Mouse (Mus musculus): Measurements from ENCODE around the gene Rptor.
"Not testable (repeated sequence)": the region's sequence is repeated elsewhere in the genome, so short reads cannot be mapped to it uniquely, and the experiment has no call there.

Gene Rptor

DNA sequence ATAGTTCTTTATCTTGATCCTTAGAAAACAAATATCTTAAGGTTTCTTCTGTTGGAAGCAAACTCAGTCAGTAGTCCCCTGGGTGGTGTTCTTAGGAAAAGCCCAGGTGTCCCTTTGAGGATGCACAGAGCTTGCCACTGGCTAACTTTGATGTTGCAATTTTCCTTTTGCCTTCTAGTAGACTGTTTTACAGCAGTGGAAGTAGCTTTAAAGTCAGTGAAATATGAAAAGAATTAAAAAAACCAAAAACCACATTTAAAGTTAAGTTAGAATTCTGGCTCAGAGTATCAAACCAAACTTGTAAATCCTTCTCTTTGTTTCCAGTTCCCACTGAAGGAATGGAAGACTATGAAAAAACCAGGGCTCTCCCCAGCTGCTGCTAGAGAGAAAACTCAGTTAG, 47.8 kb downstream of the Rptor start:
- no peak for DNase-seq (ENCODE audit: low spot score in 2 of 2)

DNA sequence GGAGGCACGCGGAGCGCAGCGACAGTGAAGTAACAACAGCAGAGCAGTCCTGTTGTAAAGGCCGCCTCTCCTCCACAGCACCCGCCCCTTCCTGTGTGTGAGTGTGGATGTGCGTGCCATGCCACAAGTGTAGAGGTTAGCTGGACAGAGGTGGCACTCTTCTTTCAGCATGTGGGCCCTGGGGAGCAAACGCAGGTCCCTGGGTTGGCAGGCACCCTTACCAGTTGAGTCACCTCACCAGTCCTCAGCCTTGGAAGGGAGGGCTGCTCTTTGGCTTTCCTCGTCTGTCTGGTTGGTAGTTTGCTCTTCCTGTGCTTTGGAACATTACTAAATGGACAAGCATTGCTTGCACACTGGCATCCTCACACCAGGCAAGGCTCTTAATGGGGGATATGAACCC, 50.6 kb downstream of the Rptor start:
- no peak for DNase-seq (ENCODE audit: low spot score in 2 of 2)

DNA sequence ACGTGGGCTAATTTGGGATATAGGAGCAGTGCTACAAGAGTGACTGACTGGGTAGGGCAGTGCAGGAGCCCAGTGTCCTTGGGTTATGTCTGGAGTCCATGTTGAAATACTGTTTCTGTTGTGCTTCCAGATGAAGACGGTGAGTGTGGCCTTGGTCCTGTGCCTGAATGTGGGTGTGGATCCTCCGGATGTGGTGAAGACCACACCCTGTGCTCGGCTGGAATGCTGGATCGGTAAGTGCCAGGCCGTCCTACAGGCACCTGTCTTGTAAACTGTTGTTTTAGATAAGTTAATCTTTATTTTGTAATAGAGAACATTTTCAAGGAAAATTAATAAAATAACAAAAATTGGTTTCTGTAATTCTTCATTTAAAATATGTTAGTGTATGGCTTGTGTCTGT, 54.8 kb downstream of the Rptor start:
- DNase-seq (ENCODE audit: low spot score in 2 of 2), result no peak

DNA sequence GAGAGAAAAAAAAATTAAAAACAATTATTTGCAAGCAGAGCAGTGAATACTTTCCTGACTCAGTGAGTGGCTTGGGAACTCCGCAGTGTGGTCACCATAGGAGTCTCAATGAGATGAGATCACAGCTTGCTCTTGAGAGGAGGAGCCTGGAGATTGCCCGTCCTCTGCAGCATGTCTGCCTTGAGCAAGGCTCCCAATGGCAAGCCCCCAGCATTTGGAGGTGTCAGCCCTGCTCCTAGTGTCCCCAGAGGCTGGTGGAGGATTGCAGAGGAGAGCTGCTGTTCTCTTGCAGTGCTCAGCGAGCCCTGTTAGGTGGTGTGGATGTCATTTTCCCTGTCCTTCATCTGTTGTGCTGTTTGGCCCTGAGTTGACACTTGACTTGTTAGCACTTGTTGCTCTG, 56.6 kb downstream of the Rptor start:
- DNase-seq (ENCODE audit: low spot score in 2 of 2), result no peak

DNA sequence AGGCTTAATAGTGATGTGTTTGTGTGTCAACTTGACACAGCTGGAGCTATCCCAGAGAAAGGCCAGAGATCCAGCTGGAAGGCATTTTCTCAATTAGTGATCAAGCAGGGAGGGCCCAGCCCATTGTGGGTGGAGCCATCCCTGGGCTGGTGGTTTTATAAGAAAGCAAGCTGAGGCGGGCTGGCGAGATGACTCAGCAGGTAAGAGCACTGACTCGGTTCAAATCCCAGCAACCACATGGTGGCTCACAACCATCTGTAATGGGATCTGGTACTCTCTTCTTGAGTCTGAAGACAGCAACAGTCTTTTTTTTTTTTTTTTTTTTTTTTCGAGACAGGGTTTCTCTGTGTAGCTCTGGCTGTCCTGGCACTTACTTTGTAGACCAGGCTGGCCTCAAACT, 58.8 kb downstream of the Rptor start:
- not testable (repeated sequence) for DNase-seq (ENCODE audit: low spot score in 2 of 2)

DNA sequence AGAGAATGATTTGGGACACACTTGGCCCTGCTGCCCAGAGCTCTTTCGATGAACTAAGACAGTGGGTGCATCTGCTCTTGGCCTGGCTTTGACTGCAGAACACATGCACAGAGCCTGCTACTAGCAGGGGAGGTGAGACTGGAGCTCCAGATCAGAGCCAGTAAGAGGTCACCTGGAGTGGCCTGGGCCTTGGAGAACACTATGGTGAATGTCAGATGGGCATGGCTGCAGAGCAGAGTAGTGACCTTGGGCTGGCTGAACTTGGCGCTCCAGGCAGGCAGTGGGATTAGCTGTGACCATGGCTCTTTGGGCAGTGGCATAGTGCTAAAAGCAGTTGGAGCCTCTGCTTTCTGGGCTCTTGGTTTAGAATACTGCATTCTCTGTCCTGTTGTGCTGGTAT, 61.2 kb downstream of the Rptor start:
- DNase-seq (ENCODE audit: low spot score in 2 of 2), result no peak

DNA sequence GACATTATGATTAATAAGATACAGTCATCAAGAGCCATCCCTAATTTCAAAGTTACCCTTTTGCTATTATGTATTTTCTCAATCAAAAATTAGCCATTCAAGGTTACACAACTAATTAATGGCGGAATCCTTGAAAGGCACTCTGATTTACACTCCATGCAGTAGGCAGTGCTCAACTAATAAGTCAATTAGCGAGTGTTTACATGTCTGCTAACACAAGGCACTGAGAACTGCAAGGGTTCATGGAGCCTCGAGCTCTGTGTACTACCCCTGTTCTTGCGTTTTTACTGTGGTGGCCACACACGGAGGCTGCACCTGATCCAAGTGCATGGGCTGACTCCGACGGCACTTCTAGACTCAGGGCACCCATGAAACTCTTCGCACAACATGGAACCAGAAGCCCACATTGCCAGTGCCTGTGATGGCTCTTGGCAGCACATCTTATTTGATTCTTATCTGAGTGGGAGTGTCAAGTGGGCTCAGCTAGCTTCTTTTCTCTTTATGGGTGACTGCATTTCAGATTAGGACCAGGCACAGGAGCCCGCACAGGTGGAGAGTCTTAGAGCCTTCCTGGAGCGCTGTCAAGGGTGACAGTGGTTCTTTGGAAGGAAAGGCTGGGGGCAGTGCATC, 62.1 kb downstream of the Rptor start:
- no peak for DNase-seq (ENCODE audit: low spot score in 2 of 2)

DNA sequence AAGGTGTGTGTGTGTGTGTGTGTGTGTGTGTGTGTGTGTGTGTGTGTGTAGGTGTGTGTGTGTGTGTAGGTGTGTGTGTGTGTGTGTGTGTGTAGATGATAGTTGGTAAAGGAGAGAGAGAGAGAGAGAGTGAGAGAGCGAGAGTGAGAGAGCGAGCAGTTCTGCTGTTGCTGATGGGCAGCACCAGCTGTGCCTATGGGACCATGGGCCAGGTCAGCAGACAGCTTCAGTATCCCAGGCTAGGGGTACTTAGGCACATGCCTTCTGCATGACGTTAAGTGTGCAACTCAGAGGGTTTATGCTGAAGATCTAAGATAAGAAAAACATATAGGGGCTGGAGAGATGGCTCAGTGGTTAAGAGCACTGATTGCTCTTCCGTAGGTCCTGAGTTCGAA, 62.6 kb downstream of the Rptor start:
- no peak for DNase-seq (ENCODE audit: low spot score in 2 of 2)

DNA sequence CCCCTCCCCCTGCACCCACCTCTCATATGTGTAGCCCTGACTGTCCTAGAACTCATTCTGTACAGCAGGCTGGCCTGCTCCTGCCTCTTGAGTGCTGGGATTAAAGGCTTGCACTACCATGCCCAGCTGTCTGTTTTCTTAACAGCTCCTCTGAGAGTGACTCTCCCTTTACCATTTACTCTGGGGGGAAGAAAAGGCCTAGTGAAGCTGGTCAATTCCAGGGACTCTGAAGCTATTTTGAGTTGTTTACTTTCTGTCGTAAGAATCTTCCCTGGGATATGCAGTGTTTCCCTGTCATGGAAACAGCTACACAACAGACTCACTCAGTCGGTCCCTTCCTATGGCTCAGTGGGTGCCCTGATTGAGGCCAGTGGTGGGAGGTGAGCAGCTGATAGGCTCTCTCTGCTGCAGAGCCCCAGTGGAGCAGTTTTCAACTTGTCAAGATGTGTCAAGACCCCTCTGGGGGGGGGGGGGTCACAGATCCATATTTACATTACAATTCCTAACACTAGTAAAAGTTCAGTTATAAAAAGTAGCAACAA, 63.9 kb downstream of the Rptor start:
- no peak for DNase-seq (ENCODE audit: low spot score in 2 of 2)

DNA sequence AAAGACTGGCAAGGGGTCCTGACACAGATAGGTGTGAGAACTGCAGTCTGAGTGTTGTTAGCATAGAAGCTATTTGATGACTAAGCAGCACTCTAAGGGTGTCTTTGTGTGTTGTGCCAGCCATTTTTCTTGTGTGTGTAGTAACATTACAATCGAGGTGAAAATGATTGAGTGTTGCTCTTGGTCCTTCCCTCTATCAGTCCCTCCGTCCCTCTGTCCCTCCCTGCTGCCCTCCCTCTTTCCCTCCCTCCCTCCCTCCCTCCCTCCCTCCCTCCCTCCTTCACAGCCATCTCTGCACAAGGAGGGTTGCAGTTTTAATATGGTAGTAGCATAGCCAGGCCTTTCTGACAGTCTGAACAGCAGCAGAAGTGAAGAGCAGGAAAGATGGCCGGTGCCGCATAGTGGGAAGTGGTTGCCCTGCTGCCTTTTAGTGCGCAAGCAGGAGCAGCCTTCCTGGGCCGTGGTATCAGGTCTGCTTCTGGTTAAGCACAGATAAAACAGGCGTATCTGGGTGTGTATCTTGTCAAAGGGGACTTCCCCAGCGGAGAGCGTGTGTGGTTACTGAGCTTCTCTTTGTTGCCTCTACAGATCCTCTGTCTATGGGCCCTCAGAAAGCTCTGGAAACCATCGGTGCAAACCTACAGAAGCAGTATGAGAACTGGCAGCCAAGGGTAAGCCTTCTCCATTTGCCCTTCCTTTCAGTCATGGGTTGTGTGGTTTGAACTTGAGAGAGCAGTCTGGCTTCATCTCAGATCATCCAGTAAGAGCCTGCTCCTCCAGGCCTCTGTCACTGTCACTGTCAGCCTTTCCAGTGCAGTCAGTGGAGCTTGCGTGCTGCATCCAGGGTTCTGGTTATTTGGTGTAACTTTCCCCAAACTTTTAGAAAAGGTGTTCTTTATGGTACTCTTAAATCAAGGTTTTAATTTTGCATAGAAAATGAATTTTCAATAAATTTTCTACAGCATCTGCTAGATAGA, 68.3 kb downstream of the Rptor start:
- DNase-seq (ENCODE audit: low spot score in 2 of 2), result peak; percentile 15 to 57

DNA sequence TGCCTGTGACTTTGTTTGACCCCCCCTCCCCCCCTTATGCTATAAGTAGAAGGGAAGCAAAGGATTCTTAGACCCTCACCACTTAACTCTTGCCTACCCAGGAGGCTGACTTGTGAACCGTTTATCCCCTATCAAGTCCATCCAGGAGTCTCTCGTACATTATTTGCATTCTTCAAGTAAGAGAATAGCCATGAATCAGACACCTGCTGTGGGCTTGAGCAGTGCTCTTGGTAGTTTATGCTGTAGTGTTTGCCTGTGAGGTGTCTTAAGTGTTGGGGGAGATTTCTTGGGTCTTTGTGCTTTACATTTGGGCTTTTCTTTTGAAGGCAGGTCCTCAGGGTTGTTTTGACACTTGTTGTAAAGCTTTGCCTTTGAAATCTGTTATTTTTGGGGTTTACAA, 69.3 kb downstream of the Rptor start:
- DNase-seq (ENCODE audit: low spot score in 2 of 2), result no peak

DNA sequence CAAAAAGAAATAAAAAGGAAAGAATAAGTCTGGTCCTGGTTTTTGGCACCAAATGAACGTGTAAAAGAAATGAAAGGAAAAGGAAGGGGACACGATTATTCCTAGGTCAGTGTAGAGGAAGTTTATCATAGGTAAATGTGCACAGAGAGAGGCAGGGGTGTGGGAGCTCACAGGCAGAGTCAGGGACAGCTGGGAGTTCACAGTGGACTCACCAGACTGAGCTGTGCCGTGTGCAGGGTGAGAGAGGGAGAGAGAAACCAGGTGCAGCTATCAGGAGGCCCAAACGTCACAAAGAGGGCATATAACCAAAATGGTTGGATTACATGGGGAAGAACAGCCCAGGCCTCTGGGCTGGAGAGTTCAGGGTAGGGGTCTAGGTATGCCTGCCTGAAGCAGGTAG, 70.1 kb downstream of the Rptor start:
- no peak for DNase-seq (ENCODE audit: low spot score in 2 of 2)

DNA sequence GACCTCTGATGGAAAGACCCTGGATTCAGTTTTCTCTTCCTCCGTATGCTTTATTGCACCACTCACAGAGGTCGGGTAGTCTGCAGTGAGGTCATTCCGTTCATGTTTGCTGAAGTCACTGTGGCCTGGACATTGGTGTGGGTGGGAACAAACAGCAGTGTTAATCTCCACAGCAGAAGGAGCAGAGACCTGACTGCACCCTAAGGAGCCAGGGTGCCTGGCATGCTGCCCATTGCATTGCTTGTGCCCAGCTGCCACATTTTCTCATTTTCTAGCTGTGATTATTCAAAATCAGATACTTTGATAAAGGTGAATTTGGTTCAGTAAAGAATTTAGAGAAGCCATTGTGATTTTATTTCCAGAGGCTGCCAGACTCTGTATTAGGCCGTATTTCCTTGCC, 72.1 kb downstream of the Rptor start:
- no peak for DNase-seq (ENCODE audit: low spot score in 2 of 2)

DNA sequence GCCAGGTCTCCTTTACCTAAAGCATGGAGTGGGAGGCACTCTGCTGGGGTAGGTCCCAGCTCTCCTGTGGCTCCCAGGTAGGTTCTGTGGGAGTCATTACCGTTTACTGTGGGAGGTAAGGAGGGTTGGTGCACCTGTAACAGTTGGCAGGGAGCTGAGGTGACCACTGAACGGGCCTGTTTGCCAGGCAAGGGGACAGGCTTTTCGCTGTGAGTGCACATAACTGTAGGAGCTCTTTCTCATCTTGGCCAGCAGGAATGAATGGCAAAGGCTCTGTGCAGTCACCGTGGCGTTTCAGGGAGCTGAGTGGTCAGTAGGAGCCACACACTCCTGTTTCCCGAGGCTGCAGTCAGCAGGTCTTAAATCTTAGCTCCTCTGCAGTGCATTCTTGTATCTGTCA, 72.8 kb downstream of the Rptor start:
- no peak for DNase-seq (ENCODE audit: low spot score in 2 of 2)

DNA sequence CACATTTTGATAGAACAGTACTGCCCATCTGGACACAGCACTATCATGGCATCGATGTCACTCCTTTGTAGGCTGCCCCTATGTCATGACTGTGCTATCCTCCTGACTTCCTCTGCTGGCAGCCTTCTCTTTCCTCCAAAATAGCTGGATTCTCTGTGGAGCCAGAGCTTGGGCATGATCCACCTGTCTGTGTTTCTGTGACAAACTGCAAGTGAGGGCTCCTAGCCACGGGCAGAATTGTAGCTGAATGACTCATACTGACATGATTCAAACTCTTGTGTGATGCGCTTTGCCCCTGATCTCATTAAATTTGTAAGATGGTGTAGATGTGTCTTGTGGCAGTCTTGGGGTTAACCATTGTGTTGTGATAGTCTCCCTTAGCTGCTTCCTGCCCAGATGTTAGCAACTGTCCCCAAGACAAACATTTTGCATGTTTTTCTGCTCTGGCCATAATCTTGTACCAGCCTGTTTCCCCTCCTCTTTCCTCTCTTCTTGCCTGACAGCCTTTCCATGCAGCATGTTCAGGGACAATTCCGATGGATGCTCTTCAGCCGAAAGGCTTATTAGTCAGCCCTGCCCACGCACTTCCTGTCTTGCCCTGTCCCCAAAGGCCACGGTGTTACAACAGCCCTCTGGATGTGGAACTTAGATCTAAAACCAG, 74.2 kb downstream of the Rptor start:
- DNase-seq (ENCODE audit: low spot score in 2 of 2), result no peak

DNA sequence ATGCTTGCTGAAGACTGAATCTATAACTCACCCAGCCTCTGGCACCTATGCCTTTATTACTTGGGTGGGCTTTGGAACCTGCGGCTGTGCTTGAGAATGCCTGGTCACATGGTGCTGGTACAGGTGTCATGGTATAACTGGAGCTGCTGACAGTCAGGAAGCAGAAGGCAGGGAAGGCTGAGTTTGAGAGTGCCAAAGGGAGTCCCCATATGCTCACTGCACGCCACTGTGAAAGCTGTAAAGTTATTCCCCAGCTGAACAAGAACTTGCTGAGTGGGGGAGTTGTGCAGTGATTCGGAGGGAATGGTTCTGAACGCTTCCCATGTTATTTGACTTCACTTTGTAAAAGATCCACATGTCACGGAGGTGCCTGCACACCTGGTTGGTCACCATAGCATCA, 75.7 kb downstream of the Rptor start:
- no peak for DNase-seq (ENCODE audit: low spot score in 2 of 2)

DNA sequence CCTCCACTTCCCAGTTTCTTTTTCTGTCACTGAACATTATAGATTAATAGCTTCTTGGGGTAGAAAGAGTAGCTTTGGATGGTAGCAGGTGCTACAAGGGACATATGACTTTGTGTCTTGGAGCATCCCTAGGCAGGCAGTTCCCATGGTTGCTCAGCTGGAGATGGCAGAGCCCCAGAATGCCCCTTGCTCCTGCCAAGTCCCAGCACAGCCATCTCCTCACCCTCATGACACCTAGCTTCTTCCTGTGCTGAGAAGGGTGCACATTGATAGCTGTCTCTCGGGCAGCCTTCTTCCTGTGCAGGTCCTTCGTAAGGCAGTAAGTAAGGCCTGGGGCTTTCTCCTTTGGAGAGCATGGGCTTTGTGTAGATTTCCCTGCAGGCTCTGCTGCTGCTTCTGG, 78.0 kb downstream of the Rptor start:
- no peak for DNase-seq (ENCODE audit: low spot score in 2 of 2)

DNA sequence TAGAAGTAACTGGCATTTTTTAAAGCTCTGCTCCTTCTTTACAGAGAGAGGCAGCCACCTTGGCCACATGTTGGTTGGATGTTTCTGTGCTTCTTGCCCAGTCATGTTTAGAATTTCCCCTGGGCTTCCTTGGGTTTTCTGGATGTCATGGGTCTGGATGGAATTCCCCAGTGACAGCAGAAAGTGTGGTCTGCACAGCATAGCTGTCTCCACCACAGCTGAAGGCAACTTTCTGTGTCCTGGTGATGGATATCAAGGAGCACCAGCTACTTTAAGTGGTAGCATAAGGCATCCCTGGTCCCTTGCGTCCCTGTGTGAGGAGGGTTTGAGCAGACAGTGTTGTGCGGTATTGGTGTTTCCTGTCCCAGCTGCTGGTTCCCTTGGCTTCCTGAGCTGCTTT, 79.6 kb downstream of the Rptor start:
- no peak for DNase-seq (ENCODE audit: low spot score in 2 of 2)

DNA sequence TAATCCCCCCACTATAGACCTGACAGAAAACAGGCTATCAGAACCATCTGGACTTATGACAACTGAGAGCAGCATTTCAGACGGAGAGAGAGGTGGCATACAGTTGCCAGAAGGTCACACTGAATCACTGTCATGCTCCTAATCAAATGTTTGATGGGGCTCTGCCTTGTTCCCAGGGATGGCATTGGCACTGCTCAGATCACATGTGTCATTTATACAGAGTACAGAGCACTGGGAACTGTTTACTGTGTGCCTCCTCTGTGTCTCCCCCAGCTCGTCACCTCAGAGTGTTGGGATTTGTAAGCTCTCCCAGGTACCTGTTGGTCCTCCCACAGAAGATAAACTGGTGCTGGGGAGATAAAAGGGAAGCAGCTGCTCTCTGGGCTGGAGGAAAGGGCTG, 81.1 kb downstream of the Rptor start:
- no peak for DNase-seq (ENCODE audit: low spot score in 2 of 2)

DNA sequence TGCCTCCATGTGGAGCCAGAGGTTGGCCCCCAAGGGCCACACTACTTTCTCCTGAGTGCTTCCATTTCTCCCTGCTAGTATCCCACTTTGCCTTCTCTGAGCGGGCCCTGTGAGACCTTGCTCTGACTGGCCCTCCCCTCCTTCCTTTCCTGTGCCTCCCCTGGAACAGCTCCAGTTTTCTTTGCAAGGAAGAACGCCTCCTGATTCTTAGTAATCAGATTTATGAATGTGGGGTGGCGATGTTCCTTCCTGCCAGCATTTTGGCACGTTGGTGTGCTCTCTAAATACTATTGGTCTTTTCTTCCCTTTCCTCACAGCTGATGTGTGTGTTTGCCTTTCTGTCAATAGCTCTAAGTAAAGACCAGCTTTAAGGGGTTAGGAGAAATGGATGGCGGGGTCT, 82.8 kb downstream of the Rptor start:
- DNase-seq (ENCODE audit: low spot score in 2 of 2), result no peak

DNA sequence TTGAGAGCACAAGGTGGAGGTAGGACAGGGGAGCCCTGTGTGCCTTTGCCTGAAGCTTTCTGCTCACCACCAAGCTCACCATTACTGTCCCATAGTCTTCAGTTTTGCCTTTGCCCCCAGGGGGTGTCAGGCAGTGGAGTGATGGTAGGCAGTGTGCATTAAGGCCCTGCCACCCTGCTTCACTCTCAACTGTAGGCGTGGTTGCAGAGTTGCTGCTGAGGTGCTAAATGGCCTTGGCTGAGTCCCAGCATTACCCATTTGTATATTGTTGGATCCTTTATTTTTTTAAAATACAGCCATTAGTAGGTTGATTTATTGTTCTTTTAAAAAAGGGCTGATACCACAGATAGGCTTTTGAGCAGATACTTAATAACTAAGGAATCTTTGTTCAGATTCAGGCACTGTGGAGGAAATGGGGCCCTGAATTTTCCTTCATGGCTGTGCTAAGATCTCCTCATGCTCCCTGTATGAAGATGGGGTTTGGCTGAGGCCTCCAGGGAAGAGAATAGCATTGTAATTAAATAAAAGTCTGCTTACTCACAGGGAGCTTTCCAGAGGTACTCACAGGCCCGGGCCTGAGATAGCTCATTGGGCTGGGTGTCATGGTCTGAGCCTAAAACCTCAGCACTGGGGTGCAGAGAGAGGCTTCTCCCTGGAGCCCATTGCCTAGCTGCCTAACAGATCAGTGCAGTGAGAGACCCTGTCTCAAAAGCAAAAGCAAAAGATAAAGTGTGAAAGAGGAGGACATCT, 83.4 kb downstream of the Rptor start:
- DNase-seq (ENCODE audit: low spot score in 2 of 2), result no peak

DNA sequence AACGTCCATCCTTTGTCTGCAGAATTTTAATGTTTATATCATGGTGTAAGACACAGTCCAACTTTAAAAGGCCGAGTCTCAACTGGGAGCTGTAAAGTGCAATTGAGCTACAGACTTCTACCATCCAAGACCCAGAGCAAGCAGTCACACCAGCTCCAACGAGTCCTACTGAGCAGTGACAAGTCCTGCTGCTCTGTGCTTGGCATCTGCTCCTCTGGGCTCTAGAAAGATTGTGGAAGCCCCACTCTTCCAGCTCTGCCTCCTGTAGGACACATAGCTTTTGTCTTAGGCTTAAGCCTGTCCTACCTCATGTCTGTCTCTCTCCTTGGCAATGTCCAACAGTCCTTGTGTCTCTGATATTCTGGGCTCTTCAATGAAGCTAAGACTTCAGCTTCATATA, 84.6 kb downstream of the Rptor start:
- no peak for DNase-seq (ENCODE audit: low spot score in 2 of 2)

Measured in spleen, postnatal 10 days (tissue).